Mouse (Mus musculus) megakaryocyte, embryonic 14.5 days (primary cell): Measurements from ENCODE around the gene Klk1.

Experiments used
- FLI1 ChIP-seq: IDR thresholded peaks from 2 replicates; pipeline ENCODE4 v1.6.1; 2012; ENCODE audit warnings: low read length, inconsistent platforms, mixed read lengths
- GATA1 ChIP-seq: IDR thresholded peaks from 3 replicates; pipeline ENCODE4 v1.6.1; 2012; ENCODE audit warnings: mixed read lengths, low read length, inconsistent platforms, borderline replicate concordance

DNA sequence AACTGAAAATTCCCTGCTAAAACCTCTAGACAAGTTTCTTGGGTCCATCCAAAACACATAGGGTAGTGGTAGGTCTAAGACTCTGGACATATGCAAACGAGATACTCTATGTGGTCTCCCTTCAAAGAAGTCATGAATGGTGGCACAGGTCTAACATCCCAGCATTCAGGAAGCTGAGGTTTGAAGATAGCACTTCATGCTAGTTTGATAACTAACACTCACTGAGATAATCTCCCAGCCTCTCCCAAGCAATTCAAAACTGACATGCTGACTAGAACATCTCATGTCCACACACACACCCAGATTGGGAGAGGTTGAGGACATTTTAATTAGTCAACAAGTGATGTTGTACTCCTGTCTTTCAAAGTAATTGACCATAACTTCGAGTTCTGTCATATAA lies 14.8 kb downstream of the Klk1 start:
- TF ChIP-seq GATA1: no peak
- no peak for TF ChIP-seq FLI1
